Mouse (Mus musculus): ENCODE results near the gene Ndufv3. TPM values are rescaled to one million over a fixed set of nuclear protein-coding genes. Genes with fewer than 3 reads are reported as not detected.

Gene Ndufv3
- polyA plus RNA-seq, 1 experiment: 59.9 TPM

GRCm38 (mm10) chr17:31511792-31512495 is 8.0 kb upstream of the Ndufv3 start:
- Histone ChIP-seq H3K27me3 (ENCODE audit: control insufficient read depth, insufficient read depth, low read length) (no peaks in the 10 kb centered on the region), H3K4me3 (ENCODE audit: control insufficient read depth, low read depth, low read length) (peak overlapping the region; percentile 99), H3K4me1 (ENCODE audit: control insufficient read depth, insufficient read depth, low read length) (peaks cover 2% of the 10 kb centered on the region), H3K36me3 (ENCODE audit: control insufficient read depth, insufficient read depth, low read length) (no peaks in the 10 kb centered on the region; the same call in 1 of the 2 replicates), H3K27ac (ENCODE audit: control insufficient read depth, insufficient read depth, low read depth, low read length) (peak overlapping the region; percentile 84)
- peak; percentile 83 for TF ChIP-seq POLR2A (IDR thresholded peaks at IDR 0.05; ENCODE audit: control insufficient read depth, low read depth, low read length)
- TF ChIP-seq CTCF (IDR thresholded peaks at IDR 0.05; ENCODE audit: control insufficient read depth, insufficient read depth, insufficient replicate concordance, low read depth, low read length): no peak

DNA sequence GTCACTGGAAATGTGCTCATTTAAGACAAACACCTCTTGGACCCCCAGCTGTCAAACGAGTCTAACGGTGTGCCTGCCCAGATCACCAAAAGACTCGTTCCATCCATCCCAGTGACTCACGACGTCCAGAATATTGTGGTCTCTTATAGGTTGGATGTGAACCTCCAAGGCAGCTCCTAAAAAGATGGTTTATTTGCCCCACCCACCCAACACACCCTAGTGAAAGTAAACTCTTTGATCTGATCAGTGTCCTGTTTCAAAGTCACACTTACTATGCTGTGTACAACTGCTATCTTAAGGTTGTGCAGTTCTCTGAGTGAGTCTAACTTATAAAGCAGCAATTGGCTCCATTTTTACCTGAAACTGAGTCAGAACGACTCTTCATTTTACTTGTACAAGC is 7.3 kb upstream of the Ndufv3 start:
- Histone ChIP-seq H3K27me3 (ENCODE audit: control insufficient read depth, insufficient read depth, low read length) (no peaks in the 10 kb centered on the region), H3K27ac (ENCODE audit: control insufficient read depth, insufficient read depth, low read depth, low read length) (peak overlapping the region; percentile 63; the same call in 1 of the 2 replicates), H3K4me3 (ENCODE audit: control insufficient read depth, low read depth, low read length) (peak overlapping the region; percentile 99), H3K4me1 (ENCODE audit: control insufficient read depth, insufficient read depth, low read length) (peaks cover 2% of the 10 kb centered on the region), H3K36me3 (ENCODE audit: control insufficient read depth, insufficient read depth, low read length) (no peaks in the 10 kb centered on the region; the same call in 1 of the 2 replicates)
- TF ChIP-seq CTCF (IDR thresholded peaks at IDR 0.05; ENCODE audit: control insufficient read depth, insufficient read depth, insufficient replicate concordance, low read depth, low read length) (no peak), POLR2A (IDR thresholded peaks at IDR 0.05; ENCODE audit: control insufficient read depth, low read depth, low read length) (no peak)

GRCm38 (mm10) chr17:31514696-31515095 is 5.2 kb upstream of the Ndufv3 start:
- Histone ChIP-seq H3K4me1 (ENCODE audit: control insufficient read depth, insufficient read depth, low read length) (peaks cover 2% of the 10 kb centered on the region), H3K36me3 (ENCODE audit: control insufficient read depth, insufficient read depth, low read length) (no peaks in the 10 kb centered on the region), H3K27ac (ENCODE audit: control insufficient read depth, insufficient read depth, low read depth, low read length) (no peak overlapping the region), H3K4me3 (ENCODE audit: control insufficient read depth, low read depth, low read length) (no peak overlapping the region), H3K27me3 (ENCODE audit: control insufficient read depth, insufficient read depth, low read length) (no peaks in the 10 kb centered on the region)
- TF ChIP-seq POLR2A (IDR thresholded peaks at IDR 0.05; ENCODE audit: control insufficient read depth, low read depth, low read length) (no peak), CTCF (IDR thresholded peaks at IDR 0.05; ENCODE audit: control insufficient read depth, insufficient read depth, insufficient replicate concordance, low read depth, low read length) (no peak)

- Histone ChIP-seq H3K27ac (ENCODE audit: control insufficient read depth, insufficient read depth, low read depth, low read length) (no peak overlapping the region), H3K4me1 (ENCODE audit: control insufficient read depth, insufficient read depth, low read length) (peaks cover 2% of the 10 kb centered on the region), H3K4me3 (ENCODE audit: control insufficient read depth, low read depth, low read length) (peak overlapping the region; percentile 84), H3K27me3 (ENCODE audit: control insufficient read depth, insufficient read depth, low read length) (no peaks in the 10 kb centered on the region), H3K36me3 (ENCODE audit: control insufficient read depth, insufficient read depth, low read length) (no peaks in the 10 kb centered on the region)
- TF ChIP-seq CTCF (IDR thresholded peaks at IDR 0.05; ENCODE audit: control insufficient read depth, insufficient read depth, insufficient replicate concordance, low read depth, low read length) (no peak), POLR2A (IDR thresholded peaks at IDR 0.05; ENCODE audit: control insufficient read depth, low read depth, low read length) (no peak)
These were observed 470 bp upstream of the Ndufv3 start for GRCm38 (mm10) chr17:31519344-31519945.

GRCm38 (mm10) chr17:31520895-31521294 is 980 bp downstream of the Ndufv3 start:
- no peak overlapping the region for H3K27ac ChIP-seq (ENCODE audit: control insufficient read depth, insufficient read depth, low read depth, low read length)
- no peaks in the 10 kb centered on the region for H3K27me3 ChIP-seq (ENCODE audit: control insufficient read depth, insufficient read depth, low read length)
- no peaks in the 10 kb centered on the region for H3K36me3 ChIP-seq (ENCODE audit: control insufficient read depth, insufficient read depth, low read length)
- no peak overlapping the region for H3K4me3 ChIP-seq (ENCODE audit: control insufficient read depth, low read depth, low read length)
- no peak for TF ChIP-seq CTCF (IDR thresholded peaks at IDR 0.05; ENCODE audit: control insufficient read depth, insufficient read depth, insufficient replicate concordance, low read depth, low read length)
- TF ChIP-seq POLR2A (IDR thresholded peaks at IDR 0.05; ENCODE audit: control insufficient read depth, low read depth, low read length): no peak
- peaks cover 2% of the 10 kb centered on the region for H3K4me1 ChIP-seq (ENCODE audit: control insufficient read depth, insufficient read depth, low read length)

DNA sequence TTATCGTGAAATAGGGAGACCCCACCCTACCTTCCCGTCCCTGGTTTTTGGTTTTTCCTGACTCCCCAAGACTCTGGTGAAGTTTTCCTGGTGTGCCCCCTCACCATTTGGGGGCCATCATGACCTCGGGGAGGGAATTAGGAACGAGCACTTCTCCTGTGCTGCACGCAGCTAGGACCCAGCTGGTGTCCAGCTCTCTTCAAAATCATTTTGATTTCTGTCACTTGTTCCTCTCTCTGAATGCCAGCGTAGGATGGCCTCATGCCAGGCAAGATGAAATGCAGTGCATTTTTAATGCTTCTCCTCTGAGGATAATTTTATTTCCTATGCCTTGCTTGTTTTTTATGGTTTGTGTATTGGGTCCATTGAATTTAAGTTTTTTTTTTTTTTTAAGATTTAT is 2.0 kb downstream of the Ndufv3 start:
- Histone ChIP-seq H3K27ac (ENCODE audit: control insufficient read depth, insufficient read depth, low read depth, low read length) (no peak overlapping the region), H3K27me3 (ENCODE audit: control insufficient read depth, insufficient read depth, low read length) (no peaks in the 10 kb centered on the region), H3K36me3 (ENCODE audit: control insufficient read depth, insufficient read depth, low read length) (no peaks in the 10 kb centered on the region), H3K4me3 (ENCODE audit: control insufficient read depth, low read depth, low read length) (no peak overlapping the region), H3K4me1 (ENCODE audit: control insufficient read depth, insufficient read depth, low read length) (peaks cover 2% of the 10 kb centered on the region)
- TF ChIP-seq CTCF (IDR thresholded peaks at IDR 0.05; ENCODE audit: control insufficient read depth, insufficient read depth, insufficient replicate concordance, low read depth, low read length): no peak
- TF ChIP-seq POLR2A (IDR thresholded peaks at IDR 0.05; ENCODE audit: control insufficient read depth, low read depth, low read length): no peak

DNA sequence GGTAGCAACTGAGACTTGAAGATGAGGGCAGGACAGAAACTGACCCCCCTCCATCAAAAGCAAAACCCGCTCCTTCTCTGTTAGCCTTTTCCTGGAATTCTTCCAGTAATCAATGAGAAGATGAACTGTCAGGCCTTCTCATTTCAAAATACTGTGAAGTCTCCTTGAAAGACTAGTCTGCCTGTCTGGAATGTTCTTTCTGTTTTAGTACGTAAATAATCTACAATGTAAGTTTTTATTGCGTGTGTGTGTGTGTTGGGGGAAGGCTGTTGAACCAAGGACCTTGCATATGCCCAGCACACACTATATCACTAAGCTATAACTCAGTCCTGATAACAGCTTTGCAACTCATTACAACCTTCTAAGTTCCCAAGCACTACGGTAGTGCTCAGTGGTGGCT is 5.2 kb downstream of the Ndufv3 start:
- TF ChIP-seq POLR2A (IDR thresholded peaks at IDR 0.05; ENCODE audit: control insufficient read depth, low read depth, low read length) (no peak), CTCF (IDR thresholded peaks at IDR 0.05; ENCODE audit: control insufficient read depth, insufficient read depth, insufficient replicate concordance, low read depth, low read length) (no peak)
- Histone ChIP-seq H3K27me3 (ENCODE audit: control insufficient read depth, insufficient read depth, low read length) (no peaks in the 10 kb centered on the region), H3K36me3 (ENCODE audit: control insufficient read depth, insufficient read depth, low read length) (no peaks in the 10 kb centered on the region), H3K4me1 (ENCODE audit: control insufficient read depth, insufficient read depth, low read length) (peaks cover 2% of the 10 kb centered on the region), H3K27ac (ENCODE audit: control insufficient read depth, insufficient read depth, low read depth, low read length) (no peak overlapping the region), H3K4me3 (ENCODE audit: control insufficient read depth, low read depth, low read length) (no peak overlapping the region)
